Mouse (Mus musculus) erythroblast, embryonic 14.5 days (primary cell): Measurements from ENCODE around the gene Surf4.

ENCODE experiments used
- GATA1 ChIP-seq: IDR thresholded peaks from 2 replicates; pipeline ENCODE4 v1.6.1; 2012; ENCODE audit warnings: low read length, inconsistent platforms, mixed read lengths
- TAL1 ChIP-seq: IDR thresholded peaks from 3 replicates; pipeline ENCODE4 v1.6.1; 2012; ENCODE audit warnings: low read length, inconsistent platforms, mixed read lengths

- no peak for TF ChIP-seq TAL1
- TF ChIP-seq GATA1 = no peak
Observed at GRCm38 (mm10) chr2:26936425-26936824, 2.7 kb upstream of the Surf4 start.
